Mouse (Mus musculus): ENCODE results near the gene S1pr2. TPM values are rescaled to one million over a fixed set of nuclear protein-coding genes. Genes with fewer than 3 reads are reported as not detected.
"Not testable (repeated sequence)": the region's sequence is repeated elsewhere in the genome, so short reads cannot be mapped to it uniquely, and the experiment has no call there.

Gene S1pr2
- total RNA-seq, 2 experiments from 2014 or later: 0.17 to 1.5 TPM

GRCm38 (mm10) chr9:21002270-21002626, 25.7 kb upstream of the S1pr2 start:
- peak; percentile 9; the same call in 1 of the 2 replicates for ATAC-seq (replicated peaks; ENCODE audit: low FRiP score, poor library complexity, severe bottlenecking)

- ATAC-seq (replicated peaks; ENCODE audit: low FRiP score, poor library complexity, severe bottlenecking): no peak
These were observed 25.1 kb upstream of the S1pr2 start for GRCm38 (mm10) chr9:21001651-21002200.

- ATAC-seq (replicated peaks; ENCODE audit: low FRiP score, poor library complexity, severe bottlenecking): no peak
These were observed 24.2 kb upstream of the S1pr2 start for GRCm38 (mm10) chr9:21000811-21001210.

GRCm38 (mm10) chr9:20998337-20998736, 21.8 kb upstream of the S1pr2 start:
- not testable (repeated sequence) for ATAC-seq (replicated peaks; ENCODE audit: low FRiP score, poor library complexity, severe bottlenecking)

- no peak for ATAC-seq (replicated peaks; ENCODE audit: low FRiP score, poor library complexity, severe bottlenecking)
These were observed 20.5 kb upstream of the S1pr2 start for GRCm38 (mm10) chr9:20997065-20997464.

- ATAC-seq (replicated peaks; ENCODE audit: low FRiP score, poor library complexity, severe bottlenecking): no peak
These were observed 18.5 kb upstream of the S1pr2 start for GRCm38 (mm10) chr9:20995069-20995468.

- no peak for ATAC-seq (replicated peaks; ENCODE audit: low FRiP score, poor library complexity, severe bottlenecking)
These were observed 16.8 kb upstream of the S1pr2 start for GRCm38 (mm10) chr9:20993165-20993898.

GRCm38 (mm10) chr9:20991587-20991986, 15.0 kb upstream of the S1pr2 start:
- ATAC-seq (replicated peaks; ENCODE audit: low FRiP score, poor library complexity, severe bottlenecking): no peak

GRCm38 (mm10) chr9:20990861-20991260, 14.3 kb upstream of the S1pr2 start:
- no peak for ATAC-seq (replicated peaks; ENCODE audit: low FRiP score, poor library complexity, severe bottlenecking)

- no peak for ATAC-seq (replicated peaks; ENCODE audit: low FRiP score, poor library complexity, severe bottlenecking)
These were observed 11.4 kb upstream of the S1pr2 start for GRCm38 (mm10) chr9:20987953-20988352.

GRCm38 (mm10) chr9:20986952-20987686, 10.5 kb upstream of the S1pr2 start:
- no peak for ATAC-seq (replicated peaks; ENCODE audit: low FRiP score, poor library complexity, severe bottlenecking)

GRCm38 (mm10) chr9:20983169-20983568, 6.6 kb upstream of the S1pr2 start:
- no peak for ATAC-seq (replicated peaks; ENCODE audit: low FRiP score, poor library complexity, severe bottlenecking)

GRCm38 (mm10) chr9:20982171-20982570, 5.6 kb upstream of the S1pr2 start:
- no peak for ATAC-seq (replicated peaks; ENCODE audit: low FRiP score, poor library complexity, severe bottlenecking)

- no peak for ATAC-seq (replicated peaks; ENCODE audit: low FRiP score, poor library complexity, severe bottlenecking)
These were observed 3.2 kb upstream of the S1pr2 start for GRCm38 (mm10) chr9:20979769-20980168.

- no peak for ATAC-seq (replicated peaks; ENCODE audit: low FRiP score, poor library complexity, severe bottlenecking)
These were observed 2.6 kb upstream of the S1pr2 start for GRCm38 (mm10) chr9:20979181-20979580.

GRCm38 (mm10) chr9:20978409-20979095, 2.0 kb upstream of the S1pr2 start:
- ATAC-seq (replicated peaks; ENCODE audit: low FRiP score, poor library complexity, severe bottlenecking): no peak

GRCm38 (mm10) chr9:20976961-20977689, 544 bp upstream of the S1pr2 start:
- ATAC-seq (replicated peaks; ENCODE audit: low FRiP score, poor library complexity, severe bottlenecking): no peak

- 0 out of 2 replicates have a peak, but pooled peaks have one; percentile 33 for ATAC-seq (replicated peaks; ENCODE audit: low FRiP score, poor library complexity, severe bottlenecking)
These were observed 958 bp downstream of the S1pr2 start for GRCm38 (mm10) chr9:20975431-20976215.

- ATAC-seq (replicated peaks; ENCODE audit: low FRiP score, poor library complexity, severe bottlenecking): no peak
These were observed 2.9 kb downstream of the S1pr2 start for GRCm38 (mm10) chr9:20973682-20974075.

Data from erythroblast, adult 5-6 weeks (primary cell).